Mouse (Mus musculus) spleen, adult 2 months (tissue): ENCODE measurements around the gene Cfap161. TPM values are rescaled to one million over a fixed set of nuclear protein-coding genes. Genes with fewer than 3 reads are reported as not detected.

ENCODE experiments used
- DNase-seq, 2 experiments: peaks; one replicate each; pipeline versions ENCODE4 v3.0.0 to v3.0.0-alpha.2; 2012 to 2021; ENCODE audit warnings: low spot score in 2 of 2, low read depth in 1 of 2
- H3K27ac ChIP-seq: fragments of 200-500 bp; 2 replicates; pipeline ENCODE4 v1.5.1; 2012; ENCODE audit warnings: low read length, inconsistent platforms; ENCODE audit not compliant: insufficient read depth
- H3K27me3 ChIP-seq: fragments of 200-500 bp; 2 replicates; pipeline ENCODE4 v1.6.1; 2012; ENCODE audit warnings: mild to moderate bottlenecking, moderate library complexity, low read length, inconsistent platforms; ENCODE audit not compliant: control insufficient read depth, insufficient read depth
- H3K36me3 ChIP-seq: fragments of 200-500 bp; 2 replicates; pipeline ENCODE4 v1.6.1; 2012; ENCODE audit warnings: mild to moderate bottlenecking, low read length, inconsistent platforms; ENCODE audit not compliant: control insufficient read depth, insufficient read depth
- H3K4me1 ChIP-seq: fragments of 200-500 bp; 2 replicates; pipeline ENCODE4 v1.6.1; 2011; ENCODE audit warnings: inconsistent platforms; ENCODE audit not compliant: control insufficient read depth, insufficient read depth, insufficient read length
- H3K4me3 ChIP-seq: fragments of 200-500 bp; 2 replicates; pipeline ENCODE4 v1.5.1; 2011; ENCODE audit warnings: mild to moderate bottlenecking, inconsistent platforms; ENCODE audit not compliant: insufficient read depth, insufficient read length; ENCODE audit errors: extremely low read depth
- CTCF ChIP-seq: fragments of 200-500 bp; IDR thresholded peaks from 2 replicates; pipeline ENCODE4 v1.5.1; 2011; ENCODE audit warnings: mild to moderate bottlenecking, inconsistent platforms; ENCODE audit not compliant: insufficient read depth, insufficient read length, insufficient replicate concordance; ENCODE audit errors: extremely low read depth
- POLR2A ChIP-seq: fragments of 200-500 bp; IDR thresholded peaks from 2 replicates; pipeline ENCODE4 v1.6.1; 2011; ENCODE audit warnings: low read depth, low read length, inconsistent platforms
- WGBS: fragments of 180-500 bp; shearing (Covaris S2); methylation state at CpG from one replicate; pipeline ENCODE4 v1.1.7; 2018; 5-methylcytosine and 5-hydroxymethylcytosine counted together
- polyA plus RNA-seq: library from polyadenylated mRNA; depleted of rRNA; stranded (reverse); fragments of >200 nt; gene quantifications from 2 replicates; pipeline ENCODE4 v1.2.3, GENCODE M21; 2012

Gene Cfap161
- polyA plus RNA-seq, 1 experiment = not detected

DNA sequence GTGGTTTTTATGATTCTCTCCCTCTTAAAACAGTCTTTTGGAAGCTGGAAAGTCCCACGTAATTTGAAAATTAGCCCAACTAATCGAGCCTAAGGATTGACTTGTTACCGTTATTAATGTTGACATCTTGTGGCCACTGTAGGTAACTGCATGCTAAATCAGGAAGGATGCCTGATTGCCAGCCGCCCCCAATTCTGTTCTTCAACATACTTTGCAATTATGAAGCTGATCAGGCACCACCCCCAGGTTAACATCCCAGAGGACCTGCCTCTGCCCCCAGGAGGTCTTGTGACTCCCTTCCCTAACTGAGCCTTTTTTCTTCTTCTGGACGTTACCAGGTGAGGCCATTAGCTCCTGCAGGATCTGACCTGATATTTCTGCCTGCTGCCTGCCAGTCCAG is 20.0 kb downstream of the Cfap161 start:
- Histone ChIP-seq H3K4me1 (no peaks in the 10 kb centered on the region), H3K36me3 (no peaks in the 10 kb centered on the region), H3K27ac (no peak overlapping the region), H3K4me3 (no peak overlapping the region), H3K27me3 (no peaks in the 10 kb centered on the region)
- DNase-seq = no peak
- WGBS = 21% methylated on average over 5 of the region's 5 CpGs
- peak; percentile 11; the same call in 1 of the 2 replicates for TF ChIP-seq CTCF
- TF ChIP-seq POLR2A = no peak

DNA sequence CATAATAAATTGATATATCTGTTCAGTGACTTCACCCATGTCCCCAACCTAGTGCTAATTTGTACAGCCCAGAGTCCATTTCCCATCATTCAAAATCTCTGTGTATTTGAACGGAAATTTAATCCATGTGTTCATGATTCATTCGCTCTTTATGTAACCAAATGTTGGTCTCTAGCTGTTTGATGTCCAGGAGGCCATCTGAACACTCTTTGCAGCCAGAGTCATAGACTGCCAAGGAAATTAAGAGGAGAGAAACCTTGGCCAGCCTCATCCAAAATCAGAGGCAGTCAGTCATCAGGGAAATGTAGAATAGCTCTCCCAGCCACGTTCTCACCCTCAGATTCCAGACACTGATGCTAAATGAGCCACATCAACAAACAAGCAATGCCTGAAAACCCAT is 31.0 kb downstream of the Cfap161 start:
- WGBS = 78% methylated on average over 3 of the region's 3 CpGs
- no peaks in the 10 kb centered on the region for H3K36me3 ChIP-seq
- no peaks in the 10 kb centered on the region for H3K4me1 ChIP-seq
- DNase-seq = no peak
- no peak overlapping the region for H3K27ac ChIP-seq
- TF ChIP-seq POLR2A = no peak
- no peaks in the 10 kb centered on the region for H3K27me3 ChIP-seq
- H3K4me3 ChIP-seq = no peak overlapping the region

DNA sequence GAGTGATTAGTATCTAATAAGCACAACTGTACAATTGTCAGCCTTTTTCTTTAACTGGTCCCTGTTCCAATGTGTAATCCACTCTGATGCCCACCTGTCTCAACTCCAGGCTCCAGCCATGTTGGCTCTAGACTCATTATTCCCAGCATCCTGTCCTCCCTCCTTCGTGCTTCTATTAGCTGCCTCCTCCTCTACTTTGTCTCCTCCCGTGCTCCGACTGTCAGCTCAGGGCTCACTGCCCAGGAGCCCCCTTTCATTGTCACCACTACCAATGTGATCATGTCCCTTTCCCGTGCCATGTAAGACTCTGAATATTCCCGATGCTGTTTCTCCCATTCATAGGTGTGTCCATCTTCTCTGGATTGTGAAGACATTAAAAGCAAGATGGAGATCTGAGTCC is 32.3 kb downstream of the Cfap161 start:
- Histone ChIP-seq H3K4me1 (no peaks in the 10 kb centered on the region), H3K36me3 (no peaks in the 10 kb centered on the region), H3K27me3 (no peaks in the 10 kb centered on the region), H3K4me3 (no peak overlapping the region), H3K27ac (no peak overlapping the region)
- no peak for DNase-seq
- 84% methylated on average over 5 of the region's 5 CpGs for WGBS
- no peak for TF ChIP-seq POLR2A
- TF ChIP-seq CTCF = no peak

DNA sequence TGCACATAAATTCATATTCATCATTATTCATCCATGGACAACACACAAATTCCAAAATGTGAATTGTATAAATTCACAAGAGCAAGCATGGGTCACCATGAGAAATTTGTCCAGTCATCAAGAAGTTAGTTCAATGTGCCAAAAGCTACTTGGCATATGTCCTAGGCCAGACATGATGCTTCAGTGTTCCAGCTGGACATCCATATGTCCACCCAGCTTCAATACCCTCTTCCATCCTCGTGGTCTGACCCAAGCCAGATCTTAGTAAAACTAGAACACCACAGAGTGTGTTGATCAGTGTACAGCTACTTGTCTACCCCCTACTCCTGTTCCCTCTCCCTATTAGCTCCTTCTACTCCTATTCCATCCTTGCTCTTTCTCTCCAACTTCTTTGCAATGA is 43.6 kb downstream of the Cfap161 start:
- H3K4me1 ChIP-seq = no peaks in the 10 kb centered on the region
- DNase-seq = no peak
- H3K27ac ChIP-seq = no peak overlapping the region
- 65% methylated on average over 1 of the region's 1 CpGs for WGBS
- no peak overlapping the region for H3K4me3 ChIP-seq
- TF ChIP-seq CTCF = no peak
- TF ChIP-seq POLR2A = no peak
- no peaks in the 10 kb centered on the region for H3K36me3 ChIP-seq
- no peaks in the 10 kb centered on the region for H3K27me3 ChIP-seq

DNA sequence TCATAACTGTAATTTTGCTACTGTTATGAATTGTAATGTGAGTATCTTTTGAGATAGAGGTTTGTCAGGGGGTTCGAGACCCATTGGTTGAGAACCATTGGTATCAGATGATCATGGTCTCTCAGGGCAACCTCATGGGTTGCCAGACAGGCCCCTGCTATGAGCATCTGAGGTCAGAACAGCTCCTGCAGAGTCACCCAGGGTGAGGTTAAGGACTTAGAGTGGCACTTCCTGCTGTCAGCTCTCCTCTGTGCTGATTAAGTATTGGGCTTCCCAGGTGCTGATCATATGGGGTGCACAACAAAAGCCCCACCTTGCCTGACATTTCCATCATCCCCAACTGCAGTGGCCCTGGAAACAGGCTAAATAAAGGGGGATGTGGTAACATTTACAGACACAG is 46.3 kb downstream of the Cfap161 start:
- Histone ChIP-seq H3K27ac (no peak overlapping the region), H3K4me1 (no peaks in the 10 kb centered on the region), H3K36me3 (no peaks in the 10 kb centered on the region), H3K4me3 (no peak overlapping the region), H3K27me3 (no peaks in the 10 kb centered on the region)
- TF ChIP-seq POLR2A = no peak
- TF ChIP-seq CTCF = no peak
- WGBS = 76% methylated on average over 1 of the region's 1 CpGs
- no peak for DNase-seq

DNA sequence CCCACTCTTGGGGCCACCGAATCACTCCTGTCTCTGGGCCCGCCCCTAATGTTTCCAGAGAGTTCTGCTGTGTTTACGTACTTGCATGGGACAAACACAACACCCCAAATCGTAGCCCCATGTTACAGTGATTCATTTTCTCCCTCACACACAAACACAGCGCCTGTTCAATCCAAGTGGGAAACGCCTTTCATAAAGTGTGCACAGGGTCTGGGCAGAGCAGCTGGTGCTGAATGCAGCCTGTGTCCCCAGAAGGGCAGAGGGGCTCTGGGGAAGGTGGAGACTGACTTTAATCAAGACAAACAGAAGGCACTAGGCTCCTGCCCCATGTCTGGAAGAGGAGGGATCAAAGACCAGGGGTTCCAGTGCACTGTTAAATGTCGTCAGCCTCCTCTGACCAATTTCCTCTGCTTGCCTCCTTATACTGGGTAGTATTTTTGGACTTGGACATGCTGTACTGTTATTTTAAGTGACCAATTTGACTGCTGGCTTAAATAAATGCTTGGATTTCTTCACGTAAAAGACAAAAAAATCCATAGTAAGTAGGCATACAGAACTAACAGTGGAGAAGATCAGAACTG is 48.5 kb downstream of the Cfap161 start:
- Histone ChIP-seq H3K27me3 (no peaks in the 10 kb centered on the region), H3K27ac (no peak overlapping the region; the same call in 1 of the 2 replicates), H3K4me1 (no peaks in the 10 kb centered on the region), H3K36me3 (no peaks in the 10 kb centered on the region), H3K4me3 (no peak overlapping the region)
- TF ChIP-seq POLR2A (no peak), CTCF (no peak)
- no peak for DNase-seq
- 84% methylated on average over 8 of the region's 8 CpGs for WGBS

DNA sequence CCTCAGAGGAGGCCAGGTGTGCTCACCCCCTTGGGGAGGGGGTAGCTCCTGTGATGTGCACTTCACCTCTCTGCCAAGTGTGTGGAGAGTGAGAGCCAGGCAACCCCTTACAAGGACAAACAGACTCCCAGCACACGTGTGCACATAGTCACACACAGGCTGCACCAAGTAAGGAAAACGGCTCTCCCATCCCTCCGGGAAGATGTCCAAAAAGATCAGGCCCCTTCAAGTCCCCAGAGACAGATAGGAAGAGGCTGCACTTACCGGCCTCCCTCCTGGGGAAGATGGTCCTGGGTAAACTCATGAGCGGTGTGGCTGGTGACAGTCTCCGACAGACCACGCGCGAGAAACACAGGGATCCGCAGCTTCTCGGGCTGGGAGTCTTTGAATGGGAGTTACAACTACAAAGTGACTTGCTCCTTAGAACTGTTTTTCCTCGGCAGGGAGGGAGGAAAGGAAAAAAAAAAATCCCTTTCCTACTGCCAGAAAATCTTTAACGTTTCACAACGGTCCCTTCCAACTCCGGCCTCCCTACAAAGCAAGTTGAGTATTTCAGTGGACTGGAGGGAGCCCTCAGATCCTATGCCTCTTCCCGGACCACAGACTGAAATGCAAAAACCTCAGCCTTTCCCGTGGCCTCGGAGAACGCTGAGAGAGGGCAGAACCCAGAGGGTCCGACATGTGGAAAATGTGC is 49.1 kb downstream of the Cfap161 start, which contains the start of gene Il16:
Gene Il16, minus strand, starts transcription at position 314 of the 694 bp plus-strand sequence.
- Histone ChIP-seq H3K27me3 (no peaks in the 10 kb centered on the region), H3K36me3 (no peaks in the 10 kb centered on the region), H3K4me1 (no peaks in the 10 kb centered on the region), H3K4me3 (peak within 1 kb of the TSS; percentile 1; the same call in 1 of the 2 replicates), H3K27ac (peak within 1 kb of the TSS; percentile 40)
- no peak for DNase-seq
- 74% methylated on average over 20 of the region's 20 CpGs for WGBS
- TF ChIP-seq POLR2A (no peak), CTCF (no peak)
